Mouse (Mus musculus) intestine, postnatal 0 days (tissue): ENCODE results near the gene B3gat3. TPM values are rescaled to one million over a fixed set of nuclear protein-coding genes. Genes with fewer than 3 reads are reported as not detected.

Source experiments
- ATAC-seq: fragments of 200-750 bp; cut with Nextera tagmentation; 2 replicates; pipeline ENCODE4 v1.8.0; 2017; ENCODE audit warnings: mild to moderate bottlenecking, moderate TSS enrichment, moderate library complexity
- H3K27ac ChIP-seq: fragments of 300-500 bp; sonication (generic); 2 replicates; pipeline ENCODE4 v1.5.1; 2014; ENCODE audit warnings: mild to moderate bottlenecking, low read depth, low read length, moderate library complexity
- H3K27me3 ChIP-seq: fragments of 300-500 bp; sonication (generic); replicated peaks from 2 replicates; pipeline ENCODE4 v1.6.1; 2014; ENCODE audit warnings: low read length, mixed read lengths; ENCODE audit not compliant: control insufficient read depth, insufficient read depth
- H3K36me3 ChIP-seq: fragments of 300-500 bp; sonication (generic); 2 replicates; pipeline ENCODE4 v1.6.1; 2014; ENCODE audit warnings: mild to moderate bottlenecking, moderate library complexity; ENCODE audit not compliant: control insufficient read depth, insufficient read depth
- H3K4me1 ChIP-seq: fragments of 300-500 bp; sonication (generic); replicated peaks from 2 replicates; pipeline ENCODE4 v1.6.1; 2014; ENCODE audit warnings: antibody characterized with exemption, low read length, mixed read lengths; ENCODE audit not compliant: control insufficient read depth, insufficient read depth
- H3K4me2 ChIP-seq: fragments of 300-500 bp; sonication (generic); replicated peaks from 2 replicates; pipeline ENCODE4 v1.6.1; 2014; ENCODE audit warnings: low read depth, mild to moderate bottlenecking, moderate library complexity
- H3K4me3 ChIP-seq: fragments of 300-500 bp; sonication (generic); 2 replicates; pipeline ENCODE4 v1.5.1; 2014; ENCODE audit warnings: low read depth, low read length
- H3K9ac ChIP-seq: fragments of 300-500 bp; sonication (generic); 2 replicates; pipeline ENCODE4 v1.6.1; 2014; ENCODE audit warnings: mild to moderate bottlenecking, low read depth, low read length
- H3K9me3 ChIP-seq: fragments of 300-500 bp; sonication (generic); 2 replicates; pipeline ENCODE4 v1.6.1; 2016; ENCODE audit warnings: mixed run types; ENCODE audit not compliant: control insufficient read depth
- CTCF ChIP-seq: sonication (generic); IDR thresholded peaks from 2 replicates; pipeline ENCODE4 v1.5.1; 2016; ENCODE audit warnings: low read depth, mild to moderate bottlenecking, control low read depth, antibody characterized with exemption, moderate library complexity
- WGBS: fragments of 180-500 bp; shearing (Covaris S2); extraction: QIAGEN DNeasy Blood & Tissue Kit; methylation state at CpG from one replicate; pipeline ENCODE4 v1.1.7; 2014; 5-methylcytosine and 5-hydroxymethylcytosine counted together
- polyA plus RNA-seq: library from polyadenylated mRNA; unstranded; fragments of >200 nt; fragmentation: Nextera tagmentation; extraction: Ambion mirVana; gene quantifications from 2 replicates; pipeline ENCODE4 v1.2.1, GENCODE M21; 2015

The B3gat3 gene
- polyA plus RNA-seq, 1 experiment from 2014 or later = 36.6 TPM

DNA sequence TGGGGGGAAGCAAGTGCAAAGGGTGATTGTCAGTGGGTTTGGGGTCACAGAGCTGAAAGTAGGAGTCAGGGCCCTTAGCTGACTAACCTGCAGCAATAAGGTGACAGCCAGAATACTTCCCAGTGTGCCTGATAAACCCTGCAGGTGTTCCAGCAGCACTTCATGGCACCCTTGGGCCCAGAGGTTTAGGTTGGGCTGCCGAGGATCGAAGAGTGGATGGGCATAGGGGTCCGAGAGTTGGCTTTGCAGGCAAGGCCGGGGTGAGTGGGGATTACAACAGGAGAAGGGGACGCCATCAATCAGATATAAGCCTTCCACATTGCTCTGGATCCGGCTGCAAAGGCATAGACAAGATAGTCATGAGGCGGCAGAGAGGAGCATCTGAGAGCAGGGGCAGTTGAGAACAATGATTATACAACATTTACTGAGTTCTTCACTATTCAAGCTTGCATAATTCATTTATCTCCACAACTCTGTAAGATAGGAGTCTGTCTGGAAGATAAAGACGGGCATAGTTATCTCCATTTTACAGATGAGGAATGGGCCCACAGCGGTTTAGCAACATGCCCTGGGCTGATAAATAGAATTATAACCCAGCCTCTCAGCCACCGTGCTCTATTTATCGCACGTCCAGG lies 7.8 kb downstream of the B3gat3 start:
- Histone ChIP-seq H3K4me1 (no peaks in the 10 kb centered on the region), H3K9me3 (no peaks in the 10 kb centered on the region), H3K36me3 (peaks cover 35% of the 10 kb centered on the region; the same call in 1 of the 2 replicates), H3K4me2 (no peak overlapping the region), H3K27ac (no peak overlapping the region), H3K4me3 (no peak overlapping the region), H3K27me3 (no peaks in the 10 kb centered on the region), H3K9ac (no peak overlapping the region)
- TF ChIP-seq CTCF = no peak
- WGBS = 72% methylated on average over 12 of the region's 12 CpGs
- no peak for ATAC-seq

DNA sequence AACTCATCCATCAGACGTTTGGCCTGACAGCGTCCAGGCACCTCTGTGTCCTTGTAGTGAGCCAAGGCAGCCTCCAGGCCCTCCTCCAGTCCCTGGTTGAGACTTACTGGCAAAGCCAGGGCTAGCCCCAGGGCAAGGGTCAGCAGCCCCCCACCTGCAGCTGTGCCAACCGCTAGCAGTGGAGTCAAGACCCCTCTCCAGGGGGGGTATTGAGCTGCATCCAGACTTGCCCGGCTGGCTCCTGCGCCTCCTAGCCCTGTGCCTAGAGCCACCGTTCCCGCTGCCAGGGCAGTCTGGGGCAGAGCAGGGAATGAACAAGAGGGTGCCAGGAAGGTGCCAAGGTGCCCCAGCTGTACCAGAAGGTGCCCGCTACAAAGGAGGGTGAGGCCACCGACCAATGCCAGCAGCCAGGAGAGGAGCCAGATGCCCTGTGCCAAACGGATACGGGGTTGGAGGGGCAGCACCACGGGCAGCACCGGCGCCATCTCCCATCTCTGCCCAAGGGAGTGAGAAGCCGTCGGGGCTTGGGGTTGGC lies 8.6 kb downstream of the B3gat3 start:
- Histone ChIP-seq H3K27ac (peak overlapping the region; percentile 88; the same call in 1 of the 2 replicates), H3K9ac (peak overlapping the region; percentile 85; the same call in 1 of the 2 replicates), H3K27me3 (no peaks in the 10 kb centered on the region), H3K4me2 (peak overlapping the region; percentile 95), H3K36me3 (peaks cover 33% of the 10 kb centered on the region; the same call in 1 of the 2 replicates), H3K4me1 (no peaks in the 10 kb centered on the region), H3K9me3 (no peaks in the 10 kb centered on the region), H3K4me3 (peak overlapping the region; percentile 84)
- no peak for TF ChIP-seq CTCF
- 31% methylated on average over 16 of the region's 16 CpGs for WGBS
- no peak; the same call in 1 of the 2 replicates for ATAC-seq

DNA sequence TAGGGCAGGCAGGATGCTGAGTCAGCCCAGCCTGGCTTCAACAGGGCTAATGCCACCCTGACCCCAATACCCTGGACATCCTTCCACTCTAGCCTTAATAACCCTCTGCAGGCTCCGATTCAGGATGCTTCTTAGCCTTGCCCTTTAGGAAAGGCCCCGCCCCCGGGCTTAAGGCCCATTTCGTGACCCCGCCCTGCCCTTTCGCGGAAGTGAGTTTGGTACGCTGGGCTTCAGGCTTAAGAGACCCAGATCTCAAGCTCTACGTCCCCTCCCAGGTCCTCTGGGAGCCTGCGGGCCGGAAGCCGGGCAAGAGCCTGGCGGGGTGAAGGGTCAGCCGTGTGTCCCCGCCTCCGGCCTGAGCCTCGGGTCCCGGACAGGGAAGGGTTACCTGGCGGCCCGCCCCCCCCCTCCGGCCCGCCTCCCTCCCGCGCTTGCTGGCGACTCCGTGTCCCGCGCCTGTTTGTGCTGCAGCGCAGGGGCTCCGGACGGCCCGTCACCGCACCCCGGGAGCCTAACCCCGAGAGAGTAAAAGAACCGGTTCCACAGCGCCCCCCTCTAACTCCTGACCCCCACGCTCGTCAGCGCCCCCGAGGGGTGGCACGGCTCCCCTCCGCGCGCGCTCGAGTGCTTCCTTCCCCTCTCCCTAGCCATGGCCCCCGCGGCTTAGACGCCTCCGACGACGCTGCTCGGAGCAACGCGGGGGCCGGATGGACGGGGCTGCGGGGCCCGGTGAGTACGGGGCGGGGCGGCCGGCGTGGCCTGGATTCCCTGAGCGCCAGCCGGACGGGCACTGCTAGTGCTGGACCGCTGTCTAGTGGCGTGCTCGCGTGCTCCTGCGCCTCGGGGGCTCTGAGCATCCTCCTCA lies 9.3 kb downstream of the B3gat3 start, which contains the start of the genes Rom1 and Eml3:
Rom1 (minus strand) TSS at position 133 of the 865 bp plus-strand sequence.
Eml3 (plus strand) TSS at position 329 of the 865 bp plus-strand sequence.
- peak; percentile 73 for ATAC-seq
- no peaks in the 10 kb centered on the region for H3K27me3 ChIP-seq
- no peaks in the 10 kb centered on the region for H3K9me3 ChIP-seq
- H3K4me3 ChIP-seq = peak within 1 kb of the TSS; percentile 84
- peak within 1 kb of the TSS; percentile 88 for H3K27ac ChIP-seq
- H3K36me3 ChIP-seq = peaks cover 37% of the 10 kb centered on the region; the same call in 1 of the 2 replicates
- WGBS = 1% methylated on average over 56 of the region's 74 CpGs
- H3K9ac ChIP-seq = peak within 1 kb of the TSS; percentile 85
- peak; percentile 70 for TF ChIP-seq CTCF
- H3K4me2 ChIP-seq = peak within 1 kb of the TSS; percentile 95
- H3K4me1 ChIP-seq = no peaks in the 10 kb centered on the region

DNA sequence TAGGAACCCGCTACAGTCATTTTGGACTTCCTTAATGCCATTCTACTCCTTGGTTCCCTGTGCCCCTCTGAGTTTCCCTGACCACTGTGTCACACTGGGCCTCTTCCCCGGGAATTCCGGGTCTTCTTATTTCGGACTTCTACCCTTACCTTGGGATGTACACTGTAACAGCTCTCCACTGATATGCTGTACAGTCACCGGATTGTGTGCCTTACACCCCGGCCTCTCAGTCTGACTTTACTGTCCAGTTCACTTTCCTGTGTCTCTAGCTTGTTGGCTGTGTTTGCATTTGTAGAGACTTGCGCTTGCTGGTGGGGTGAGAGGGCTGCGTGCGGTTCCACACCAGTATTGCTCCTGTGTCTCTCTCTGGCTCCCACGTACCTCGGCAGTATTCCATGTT lies 9.9 kb downstream of the B3gat3 start:
- H3K27ac ChIP-seq = peak overlapping the region; percentile 88
- H3K27me3 ChIP-seq = no peaks in the 10 kb centered on the region
- TF ChIP-seq CTCF = no peak
- ATAC-seq = no peak
- H3K9me3 ChIP-seq = no peaks in the 10 kb centered on the region
- H3K4me2 ChIP-seq = peak overlapping the region; percentile 95
- peaks cover 42% of the 10 kb centered on the region for H3K36me3 ChIP-seq
- no peaks in the 10 kb centered on the region for H3K4me1 ChIP-seq
- H3K9ac ChIP-seq = peak overlapping the region; percentile 85
- WGBS = 2% methylated on average over 11 of the region's 11 CpGs
- peak overlapping the region; percentile 84 for H3K4me3 ChIP-seq

DNA sequence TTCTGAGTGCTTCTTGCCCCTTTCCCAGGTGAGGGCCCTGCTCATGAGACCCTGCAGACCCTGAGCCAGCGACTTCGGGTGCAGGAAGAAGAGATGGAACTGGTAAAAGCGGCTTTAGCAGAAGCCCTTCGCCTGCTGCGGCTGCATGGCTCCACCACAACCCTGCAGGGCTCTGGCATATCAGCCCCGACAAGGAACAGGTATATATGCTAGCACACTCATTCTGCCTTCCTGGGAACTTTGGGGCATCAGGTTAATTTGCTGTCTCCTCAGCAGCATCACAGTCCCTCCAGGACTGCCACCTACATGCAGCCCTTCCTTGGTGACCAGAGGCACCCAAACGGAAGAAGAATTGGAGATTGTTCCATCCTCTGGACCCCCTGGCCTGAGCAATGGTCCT lies 10.6 kb downstream of the B3gat3 start:
- H3K4me3 ChIP-seq = peak overlapping the region; percentile 84; the same call in 1 of the 2 replicates
- no peaks in the 10 kb centered on the region for H3K9me3 ChIP-seq
- peak overlapping the region; percentile 95 for H3K4me2 ChIP-seq
- TF ChIP-seq CTCF = no peak
- H3K27me3 ChIP-seq = no peaks in the 10 kb centered on the region
- peaks cover 41% of the 10 kb centered on the region for H3K36me3 ChIP-seq
- H3K27ac ChIP-seq = no peak overlapping the region
- WGBS = 72% methylated on average over 7 of the region's 7 CpGs
- no peak overlapping the region for H3K9ac ChIP-seq
- no peaks in the 10 kb centered on the region for H3K4me1 ChIP-seq
- ATAC-seq = no peak

DNA sequence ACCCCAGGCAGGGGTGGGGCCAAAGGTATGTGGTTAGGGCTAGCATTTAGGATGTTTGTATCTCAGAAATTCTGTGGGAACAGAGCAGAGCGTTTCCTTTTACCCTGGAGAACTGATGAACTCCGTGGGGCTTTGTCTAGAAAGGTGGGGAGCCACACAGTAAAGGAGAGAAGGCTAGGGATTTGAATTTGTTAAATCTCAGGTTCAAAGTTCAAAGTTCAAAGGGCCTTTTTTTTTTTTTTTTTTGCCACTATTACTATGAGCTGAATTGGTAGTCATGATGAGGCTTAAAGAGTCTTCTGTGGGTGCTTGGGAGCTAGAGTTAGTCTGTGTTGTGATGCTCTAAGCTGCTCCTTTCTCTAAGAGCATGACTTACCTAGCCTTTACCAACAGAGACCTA lies 16.6 kb downstream of the B3gat3 start:
- no peak overlapping the region for H3K27ac ChIP-seq
- no peak for ATAC-seq
- H3K27me3 ChIP-seq = no peaks in the 10 kb centered on the region
- TF ChIP-seq CTCF = no peak
- H3K4me3 ChIP-seq = no peak overlapping the region
- H3K9ac ChIP-seq = no peak overlapping the region
- H3K4me1 ChIP-seq = no peaks in the 10 kb centered on the region; the same call in 1 of the 2 replicates
- peaks cover 58% of the 10 kb centered on the region for H3K36me3 ChIP-seq
- H3K4me2 ChIP-seq = no peak overlapping the region
- WGBS = 65% methylated on average over 2 of the region's 2 CpGs
- no peaks in the 10 kb centered on the region for H3K9me3 ChIP-seq
